Mouse (Mus musculus) small intestine, adult 2 months (tissue): ENCODE measurements around the gene Larp4b.

ENCODE experiments used
- CTCF ChIP-seq: fragments of 200-500 bp; IDR thresholded peaks from 2 replicates; pipeline ENCODE4 v1.5.1; 2012; ENCODE audit warnings: low read depth, mild to moderate bottlenecking, control low read depth, inconsistent platforms, low read length, moderate library complexity, mixed read lengths; ENCODE audit not compliant: insufficient replicate concordance, insufficient read length; ENCODE audit errors: extremely low read depth
- POLR2A ChIP-seq: fragments of 200-500 bp; IDR thresholded peaks from 2 replicates; pipeline ENCODE4 v1.6.1; 2012; ENCODE audit warnings: low read depth, mild to moderate bottlenecking, control low read depth, inconsistent platforms, low read length, moderate library complexity

DNA sequence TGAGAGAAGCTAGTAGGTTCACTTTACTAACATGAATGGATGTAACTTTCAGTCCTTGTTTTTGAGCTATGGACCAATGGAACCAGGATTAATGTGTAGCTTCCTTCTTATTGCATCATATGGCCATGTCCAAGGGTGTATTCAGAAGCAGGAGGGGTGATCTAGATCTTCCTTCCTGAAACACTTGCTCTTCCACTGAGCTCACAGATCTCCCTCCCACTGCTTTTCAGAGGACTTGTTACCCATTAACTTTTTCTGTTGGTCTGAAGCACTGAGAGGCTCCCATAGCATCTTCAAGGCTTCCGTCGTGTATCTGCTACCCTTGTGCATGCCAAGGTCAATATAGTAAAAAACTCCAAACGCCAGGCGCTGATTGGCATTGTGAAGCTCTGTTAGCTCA is 69.2 kb downstream of the Larp4b start:
- TF ChIP-seq CTCF = no peak
- TF ChIP-seq POLR2A = no peak
